Mouse (Mus musculus) layer of hippocampus, postnatal 36 days (tissue): ENCODE measurements at regions not wholly inside any gene's neighbourhood (a gene's known extent, or its start where the extent isn't known, plus 50 kb on each side); places are given as distances from the start of the nearest gene placed in this dataset.

Experiments
- microRNA-seq, 2 experiments: library from miRNA; unstranded; fragments of <30 nt; microRNA quantifications; one replicate each; pipeline ENCODE4 v1.2.0; 2021

Small RNAs in the stretch of these regions (microRNA-seq; reads per million reads assigned to microRNA genes)
- gene Gm22466 (0 reads per million in 2 experiments), gene Gm23490 (0 reads per million in 2 experiments), gene Gm23873 (1.5 to 5.3 reads per million in 2 experiments), gene Gm23917 (0 reads per million in 2 experiments), gene Gm23962 (0 reads per million in 2 experiments), gene Gm25533 (0 reads per million in 2 experiments), gene Mir344 (0 reads per million in 2 experiments), gene Mir344b (76.4 to 84.5 reads per million in 2 experiments), gene Mir344c (2.1 to 3.4 reads per million in 2 experiments), gene Mir344d-1 (0.30 to 1.1 reads per million in 2 experiments), gene Mir344d-2 (0 reads per million in 2 experiments), gene Mir344d-3 (0 to 0.42 reads per million in 2 experiments), gene Mir344e (0 to 0.21 reads per million in 2 experiments), gene Mir344h-1 (0 reads per million in 2 experiments), gene Mir344h-2 (0 reads per million in 2 experiments)
